Mouse (Mus musculus) small intestine, adult 2 months (tissue): ENCODE results near the gene Rab6b.

ENCODE experiments used
- CTCF ChIP-seq: fragments of 200-500 bp; IDR thresholded peaks from 2 replicates; pipeline ENCODE4 v1.5.1; 2012; ENCODE audit warnings: low read depth, mild to moderate bottlenecking, control low read depth, inconsistent platforms, low read length, moderate library complexity, mixed read lengths; ENCODE audit not compliant: insufficient replicate concordance, insufficient read length; ENCODE audit errors: extremely low read depth
- POLR2A ChIP-seq: fragments of 200-500 bp; IDR thresholded peaks from 2 replicates; pipeline ENCODE4 v1.6.1; 2012; ENCODE audit warnings: low read depth, mild to moderate bottlenecking, control low read depth, inconsistent platforms, low read length, moderate library complexity

DNA sequence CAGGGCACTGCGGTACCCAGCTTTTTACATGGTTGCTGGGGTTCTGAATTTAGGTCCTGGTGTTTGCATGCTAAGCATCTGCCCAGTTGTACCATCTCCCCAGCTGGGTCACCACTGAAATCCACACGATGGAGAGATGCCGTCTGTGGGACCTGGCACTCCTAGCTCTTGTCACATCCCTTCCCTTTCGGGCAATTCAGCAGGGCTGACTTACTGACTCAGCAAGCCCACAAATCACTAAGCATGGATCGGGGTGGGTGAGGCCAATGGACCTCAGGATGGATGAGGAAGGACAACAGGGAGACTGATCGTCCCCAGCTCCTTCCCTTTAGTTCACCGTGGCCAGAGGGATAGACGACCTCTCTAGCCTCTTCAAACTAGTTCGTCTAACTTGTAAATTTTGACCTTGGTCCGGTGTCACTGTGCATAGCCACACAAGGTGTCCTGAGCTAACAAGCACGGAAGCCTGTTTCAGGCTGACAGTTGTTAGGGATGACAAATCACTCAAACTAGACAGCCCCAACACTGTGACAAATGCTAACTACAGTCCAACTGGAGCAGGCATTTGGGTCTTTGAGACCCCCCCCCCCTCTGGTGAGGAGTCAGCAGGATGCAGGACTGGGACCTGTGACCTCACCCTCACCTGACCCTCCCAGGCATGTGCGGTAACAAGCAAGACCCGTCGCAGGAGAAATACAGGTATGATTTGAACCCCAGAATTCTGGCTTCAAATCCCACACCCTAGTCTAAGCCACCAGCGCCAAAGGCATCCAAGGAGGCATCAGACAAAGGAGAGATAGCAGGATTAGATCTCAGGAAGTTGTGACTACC lies 117.7 kb downstream of the Rab6b start:
- TF ChIP-seq POLR2A (no peak), CTCF (no peak)
